Mouse (Mus musculus) neural tube, embryonic 14.5 days (tissue): Measurements from ENCODE around the gene Pcgf1. TPM values are rescaled to one million over a fixed set of nuclear protein-coding genes. Genes with fewer than 3 reads are reported as not detected.

Experiments
- ATAC-seq: fragments of 200-750 bp; cut with Nextera tagmentation; 2 replicates; pipeline ENCODE4 v1.8.0; 2017; ENCODE audit warnings: low read depth, mild to moderate bottlenecking, moderate TSS enrichment, moderate library complexity
- H3K27ac ChIP-seq: fragments of 300-500 bp; sonication (generic); 2 replicates; pipeline ENCODE4 v1.5.1; 2014; ENCODE audit warnings: low read depth, mild to moderate bottlenecking, control low read depth, low read length, moderate library complexity, mixed read lengths
- H3K27me3 ChIP-seq: fragments of 300-500 bp; sonication (generic); 2 replicates; pipeline ENCODE4 v1.6.1; 2014; ENCODE audit warnings: low read length; ENCODE audit not compliant: control insufficient read depth, insufficient read depth
- H3K36me3 ChIP-seq: fragments of 300-500 bp; sonication (generic); 2 replicates; pipeline ENCODE4 v1.6.1; 2014; ENCODE audit warnings: low read length, mixed read lengths; ENCODE audit not compliant: control insufficient read depth, insufficient read depth
- H3K4me1 ChIP-seq: fragments of 300-500 bp; sonication (generic); 2 replicates; pipeline ENCODE4 v1.6.1; 2014; ENCODE audit warnings: low read length; ENCODE audit not compliant: control insufficient read depth, insufficient read depth
- H3K4me2 ChIP-seq: fragments of 300-500 bp; sonication (generic); 2 replicates; pipeline ENCODE4 v1.6.1; 2014; ENCODE audit warnings: mild to moderate bottlenecking, low read depth, low read length, control low read depth
- H3K4me3 ChIP-seq: fragments of 300-500 bp; sonication (generic); 2 replicates; pipeline ENCODE4 v1.5.1; 2014; ENCODE audit warnings: low read depth, low read length, control low read depth, mixed read lengths
- H3K9ac ChIP-seq: fragments of 300-500 bp; sonication (generic); replicated peaks from 2 replicates; pipeline ENCODE4 v1.6.1; 2014; ENCODE audit warnings: low read depth, mild to moderate bottlenecking, control low read depth, low read length, mixed read lengths
- H3K9me3 ChIP-seq: fragments of 300-500 bp; sonication (generic); 2 replicates; pipeline ENCODE4 v1.6.1; 2016; ENCODE audit warnings: low read length; ENCODE audit not compliant: control insufficient read depth
- WGBS: fragments of 180-500 bp; shearing (Covaris S2); extraction: QIAGEN DNeasy Blood & Tissue Kit; methylation state at CpG from one replicate; pipeline ENCODE4 v1.1.7; 2014; 5-methylcytosine and 5-hydroxymethylcytosine counted together
- polyA plus RNA-seq: library from polyadenylated mRNA; unstranded; fragments of >200 nt; fragmentation: Nextera tagmentation; extraction: Ambion mirVana; gene quantifications from 2 replicates; pipeline ENCODE4 v1.2.1, GENCODE M21; 2014

Gene Pcgf1
- polyA plus RNA-seq, 1 experiment from 2014 or later, result 46.6 TPM

GRCm38 (mm10) chr6:83087205-83087925 is 9.7 kb downstream of the Pcgf1 start:
- H3K4me1 ChIP-seq, result no peaks in the 10 kb centered on the region
- H3K27ac ChIP-seq, result no peak overlapping the region
- H3K9ac ChIP-seq, result no peak overlapping the region
- peak overlapping the region; percentile 22; the same call in 1 of the 2 replicates for H3K4me2 ChIP-seq
- peaks cover 47% of the 10 kb centered on the region for H3K27me3 ChIP-seq
- no peaks in the 10 kb centered on the region for H3K9me3 ChIP-seq
- H3K36me3 ChIP-seq, result no peaks in the 10 kb centered on the region
- 2% methylated on average over 47 of the region's 47 CpGs for WGBS
- peak overlapping the region; percentile 7; the same call in 1 of the 2 replicates for H3K4me3 ChIP-seq
- no peak for ATAC-seq

- Histone ChIP-seq H3K4me1 (no peaks in the 10 kb centered on the region), H3K4me3 (peak overlapping the region; percentile 7; the same call in 1 of the 2 replicates), H3K4me2 (peak overlapping the region; percentile 22; the same call in 1 of the 2 replicates), H3K36me3 (no peaks in the 10 kb centered on the region), H3K27me3 (peaks cover 47% of the 10 kb centered on the region), H3K9ac (no peak overlapping the region), H3K27ac (no peak overlapping the region), H3K9me3 (no peaks in the 10 kb centered on the region)
- 8% methylated on average over 9 of the region's 9 CpGs for WGBS
- no peak for ATAC-seq
These were observed 10.2 kb downstream of the Pcgf1 start for GRCm38 (mm10) chr6:83087926-83088260.

- Histone ChIP-seq H3K27ac (no peak overlapping the region), H3K36me3 (no peaks in the 10 kb centered on the region), H3K4me1 (no peaks in the 10 kb centered on the region), H3K9me3 (no peaks in the 10 kb centered on the region), H3K27me3 (peaks cover 19% of the 10 kb centered on the region), H3K4me3 (no peak overlapping the region), H3K4me2 (no peak overlapping the region), H3K9ac (no peak overlapping the region)
- ATAC-seq, result no peak
- WGBS, result 41% methylated on average over 6 of the region's 6 CpGs
These were observed 14.9 kb downstream of the Pcgf1 start for GRCm38 (mm10) chr6:83092416-83093127.

GRCm38 (mm10) chr6:83095968-83096367 is 18.3 kb downstream of the Pcgf1 start:
- Histone ChIP-seq H3K27me3 (no peaks in the 10 kb centered on the region), H3K4me3 (no peak overlapping the region), H3K27ac (no peak overlapping the region), H3K36me3 (no peaks in the 10 kb centered on the region), H3K9ac (no peak overlapping the region), H3K4me2 (no peak overlapping the region), H3K4me1 (no peaks in the 10 kb centered on the region; the same call in 1 of the 2 replicates), H3K9me3 (no peaks in the 10 kb centered on the region)
- 47% methylated on average over 6 of the region's 6 CpGs for WGBS
- ATAC-seq, result no peak

GRCm38 (mm10) chr6:83098411-83098810 is 20.7 kb downstream of the Pcgf1 start:
- H3K4me2 ChIP-seq, result no peak overlapping the region
- no peak overlapping the region for H3K4me3 ChIP-seq
- H3K9ac ChIP-seq, result no peak overlapping the region
- H3K36me3 ChIP-seq, result no peaks in the 10 kb centered on the region
- H3K9me3 ChIP-seq, result no peaks in the 10 kb centered on the region
- no peak for ATAC-seq
- H3K27me3 ChIP-seq, result peaks cover 3% of the 10 kb centered on the region; the same call in 1 of the 2 replicates
- H3K4me1 ChIP-seq, result peaks cover 16% of the 10 kb centered on the region
- 63% methylated on average over 2 of the region's 2 CpGs for WGBS
- H3K27ac ChIP-seq, result no peak overlapping the region

GRCm38 (mm10) chr6:83101316-83101687 is 23.6 kb downstream of the Pcgf1 start, which contains the start of the genes Ccdc142 and Gm42688:
TSS of gene Ccdc142 (plus strand) at chr6:83101601.
TSS of gene Gm42688 (plus strand) at chr6:83101617.
- Histone ChIP-seq H3K36me3 (no peaks in the 10 kb centered on the region), H3K4me3 (peak within 1 kb of the TSS; percentile 53), H3K9ac (peak within 1 kb of the TSS; percentile 78), H3K9me3 (no peaks in the 10 kb centered on the region), H3K27ac (peak within 1 kb of the TSS; percentile 76), H3K27me3 (peaks cover 3% of the 10 kb centered on the region; the same call in 1 of the 2 replicates), H3K4me2 (peak within 1 kb of the TSS; percentile 74), H3K4me1 (peaks cover 16% of the 10 kb centered on the region)
- peak; percentile 91 for ATAC-seq
- WGBS, result under 1% methylated on average over 25 of the region's 25 CpGs

GRCm38 (mm10) chr6:83101688-83102556 is 24.3 kb downstream of the Pcgf1 start:
- peak overlapping the region; percentile 53 for H3K4me3 ChIP-seq
- peaks cover 3% of the 10 kb centered on the region; the same call in 1 of the 2 replicates for H3K27me3 ChIP-seq
- peak overlapping the region; percentile 76 for H3K27ac ChIP-seq
- H3K4me1 ChIP-seq, result peaks cover 16% of the 10 kb centered on the region
- peak; percentile 82 for ATAC-seq
- no peaks in the 10 kb centered on the region for H3K36me3 ChIP-seq
- peak overlapping the region; percentile 78 for H3K9ac ChIP-seq
- WGBS, result under 1% methylated on average over 65 of the region's 74 CpGs
- no peaks in the 10 kb centered on the region for H3K9me3 ChIP-seq
- H3K4me2 ChIP-seq, result peak overlapping the region; percentile 74

GRCm38 (mm10) chr6:83103130-83103650 is 25.5 kb downstream of the Pcgf1 start:
- ATAC-seq, result no peak
- peaks cover 3% of the 10 kb centered on the region; the same call in 1 of the 2 replicates for H3K27me3 ChIP-seq
- no peaks in the 10 kb centered on the region for H3K9me3 ChIP-seq
- H3K4me3 ChIP-seq, result peak overlapping the region; percentile 53; the same call in 1 of the 2 replicates
- no peaks in the 10 kb centered on the region for H3K36me3 ChIP-seq
- H3K4me1 ChIP-seq, result peaks cover 19% of the 10 kb centered on the region
- H3K27ac ChIP-seq, result no peak overlapping the region
- peak overlapping the region; percentile 74 for H3K4me2 ChIP-seq
- WGBS, result 48% methylated on average over 11 of the region's 11 CpGs
- H3K9ac ChIP-seq, result 0 out of 2 replicates have a peak overlapping the region, but pooled peaks have one; percentile 28
